Mouse (Mus musculus): ENCODE measurements at regions not wholly inside any gene's neighbourhood (a gene's known extent, or its start where the extent isn't known, plus 50 kb on each side); places are given as distances from the start of the nearest gene placed in this dataset.

DNA sequence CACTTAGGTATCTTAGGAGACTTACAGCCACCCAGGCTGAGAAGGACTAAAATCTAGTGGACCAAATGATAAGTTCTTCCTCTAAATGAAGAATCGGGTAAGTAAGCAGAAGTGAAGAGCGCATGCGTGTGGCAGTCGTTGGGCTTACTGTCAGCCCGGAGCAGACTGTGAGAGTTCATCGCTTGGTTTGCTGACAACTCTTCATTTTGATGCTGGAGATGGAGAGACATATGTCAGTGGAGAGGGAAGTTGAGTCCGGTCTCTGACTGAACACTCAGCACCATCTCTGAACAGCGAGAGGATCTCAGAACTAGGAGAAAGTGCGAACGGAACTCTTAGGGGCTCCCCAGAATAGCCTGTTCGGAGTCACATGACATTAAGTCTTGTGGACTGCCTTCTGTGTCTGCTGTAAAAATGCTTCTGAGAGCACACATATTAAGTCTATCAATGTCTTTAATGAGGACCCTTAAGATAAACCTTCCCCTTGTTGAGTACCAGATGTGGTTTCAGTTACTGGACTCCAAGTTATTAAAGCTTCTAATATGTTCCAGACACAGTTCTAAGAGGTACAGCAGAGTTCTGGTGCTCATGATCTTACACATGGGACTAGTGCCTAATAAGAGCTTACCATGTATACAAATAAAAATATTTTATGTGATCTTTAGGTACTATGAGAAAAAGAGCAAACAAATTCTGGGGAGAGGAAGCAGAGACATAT is 108.7 kb upstream of the Teddm2 start:
- no peak overlapping the region for H3K9ac ChIP-seq (ENCODE audit: low read depth, low read length)
- H3K9me3 ChIP-seq (ENCODE audit: control insufficient read depth, low read length) = no peaks in the 10 kb centered on the region
- ATAC-seq = no peak
- H3K27ac ChIP-seq (ENCODE audit: low read depth, low read length) = no peak overlapping the region
- H3K36me3 ChIP-seq (ENCODE audit: control insufficient read depth, insufficient read depth, low read length) = no peaks in the 10 kb centered on the region
- H3K4me3 ChIP-seq (ENCODE audit: low read length) = no peak overlapping the region
- no peaks in the 10 kb centered on the region for H3K27me3 ChIP-seq (replicated peaks; ENCODE audit: control insufficient read depth, insufficient read depth, low read length)
- H3K4me1 ChIP-seq (ENCODE audit: control insufficient read depth, insufficient read depth, low read depth, low read length) = no peaks in the 10 kb centered on the region
- WGBS = 93% methylated on average over 11 of the region's 11 CpGs
- H3K4me2 ChIP-seq (ENCODE audit: low read length) = no peak overlapping the region

GRCm38 (mm10) chr1:154010681-154011080 is 110.7 kb upstream of the Teddm2 start:
- H3K27me3 ChIP-seq (replicated peaks; ENCODE audit: control insufficient read depth, insufficient read depth, low read length) = no peaks in the 10 kb centered on the region
- no peaks in the 10 kb centered on the region for H3K36me3 ChIP-seq (ENCODE audit: control insufficient read depth, insufficient read depth, low read length)
- no peak overlapping the region for H3K27ac ChIP-seq (ENCODE audit: low read depth, low read length)
- 91% methylated on average over 4 of the region's 4 CpGs for WGBS
- no peak overlapping the region for H3K9ac ChIP-seq (ENCODE audit: low read depth, low read length)
- H3K4me2 ChIP-seq (ENCODE audit: low read length) = no peak overlapping the region
- H3K9me3 ChIP-seq (ENCODE audit: control insufficient read depth, low read length) = no peaks in the 10 kb centered on the region
- no peak for ATAC-seq
- no peaks in the 10 kb centered on the region for H3K4me1 ChIP-seq (ENCODE audit: control insufficient read depth, insufficient read depth, low read depth, low read length)
- no peak overlapping the region for H3K4me3 ChIP-seq (ENCODE audit: low read length)

- H3K4me2 ChIP-seq (ENCODE audit: low read length) = no peak overlapping the region
- H3K4me3 ChIP-seq (ENCODE audit: low read length) = no peak overlapping the region
- H3K27me3 ChIP-seq (replicated peaks; ENCODE audit: control insufficient read depth, insufficient read depth, low read length) = no peaks in the 10 kb centered on the region
- no peaks in the 10 kb centered on the region for H3K36me3 ChIP-seq (ENCODE audit: control insufficient read depth, insufficient read depth, low read length)
- H3K4me1 ChIP-seq (ENCODE audit: control insufficient read depth, insufficient read depth, low read depth, low read length) = no peaks in the 10 kb centered on the region
- ATAC-seq = no peak
- no peak overlapping the region for H3K9ac ChIP-seq (ENCODE audit: low read depth, low read length)
- H3K27ac ChIP-seq (ENCODE audit: low read depth, low read length) = no peak overlapping the region
- no peaks in the 10 kb centered on the region for H3K9me3 ChIP-seq (ENCODE audit: control insufficient read depth, low read length)
- WGBS = 77% methylated on average over 2 of the region's 2 CpGs
Measured at GRCm38 (mm10) chr1:154016516-154016915, 116.5 kb upstream of the Teddm2 start.

DNA sequence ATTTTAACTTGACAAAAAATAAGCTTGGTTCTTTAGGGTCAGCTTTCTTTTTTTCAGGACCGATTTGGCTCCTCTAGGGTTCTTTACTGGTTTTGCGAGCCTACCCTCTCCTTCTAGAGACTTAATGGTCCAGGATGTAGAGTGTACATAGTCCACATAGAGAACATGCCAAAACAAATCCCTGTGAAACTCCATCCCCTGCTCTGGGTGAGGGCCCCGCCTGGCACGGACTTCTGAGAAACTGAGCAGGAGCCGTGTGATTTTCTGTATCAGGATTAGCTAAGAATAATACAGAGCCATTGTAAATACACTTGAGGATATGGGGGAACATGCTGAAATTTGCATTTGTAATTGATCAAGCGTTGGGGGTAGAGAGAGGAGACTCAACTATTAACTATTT is 118.2 kb upstream of the Teddm2 start:
- Histone ChIP-seq H3K27ac (ENCODE audit: low read depth, low read length) (no peak overlapping the region), H3K27me3 (replicated peaks; ENCODE audit: control insufficient read depth, insufficient read depth, low read length) (no peaks in the 10 kb centered on the region), H3K4me3 (ENCODE audit: low read length) (no peak overlapping the region), H3K36me3 (ENCODE audit: control insufficient read depth, insufficient read depth, low read length) (no peaks in the 10 kb centered on the region), H3K4me1 (ENCODE audit: control insufficient read depth, insufficient read depth, low read depth, low read length) (no peaks in the 10 kb centered on the region), H3K9ac (ENCODE audit: low read depth, low read length) (no peak overlapping the region), H3K4me2 (ENCODE audit: low read length) (no peak overlapping the region), H3K9me3 (ENCODE audit: control insufficient read depth, low read length) (no peaks in the 10 kb centered on the region)
- ATAC-seq = no peak
- 83% methylated on average over 6 of the region's 6 CpGs for WGBS

- H3K9me3 ChIP-seq (ENCODE audit: control insufficient read depth, low read length) = no peaks in the 10 kb centered on the region
- no peaks in the 10 kb centered on the region for H3K4me1 ChIP-seq (ENCODE audit: control insufficient read depth, insufficient read depth, low read depth, low read length)
- no peak overlapping the region for H3K4me2 ChIP-seq (ENCODE audit: low read length)
- no peaks in the 10 kb centered on the region for H3K27me3 ChIP-seq (replicated peaks; ENCODE audit: control insufficient read depth, insufficient read depth, low read length)
- H3K27ac ChIP-seq (ENCODE audit: low read depth, low read length) = no peak overlapping the region
- no peak for ATAC-seq
- no peak overlapping the region for H3K9ac ChIP-seq (ENCODE audit: low read depth, low read length)
- H3K36me3 ChIP-seq (ENCODE audit: control insufficient read depth, insufficient read depth, low read length) = no peaks in the 10 kb centered on the region
- H3K4me3 ChIP-seq (ENCODE audit: low read length) = no peak overlapping the region
- WGBS = 88% methylated on average over 3 of the region's 3 CpGs
Measured at GRCm38 (mm10) chr1:154024301-154024700, 124.3 kb upstream of the Teddm2 start.

GRCm38 (mm10) chr1:154027303-154027702 is 127.3 kb upstream of the Teddm2 start:
- no peaks in the 10 kb centered on the region for H3K36me3 ChIP-seq (ENCODE audit: control insufficient read depth, insufficient read depth, low read length)
- 92% methylated on average over 4 of the region's 4 CpGs for WGBS
- no peak overlapping the region for H3K4me3 ChIP-seq (ENCODE audit: low read length)
- ATAC-seq = no peak
- no peak overlapping the region for H3K27ac ChIP-seq (ENCODE audit: low read depth, low read length)
- H3K4me2 ChIP-seq (ENCODE audit: low read length) = no peak overlapping the region
- no peak overlapping the region for H3K9ac ChIP-seq (ENCODE audit: low read depth, low read length)
- no peaks in the 10 kb centered on the region for H3K27me3 ChIP-seq (replicated peaks; ENCODE audit: control insufficient read depth, insufficient read depth, low read length)
- H3K9me3 ChIP-seq (ENCODE audit: control insufficient read depth, low read length) = no peaks in the 10 kb centered on the region
- H3K4me1 ChIP-seq (ENCODE audit: control insufficient read depth, insufficient read depth, low read depth, low read length) = no peaks in the 10 kb centered on the region

- Histone ChIP-seq H3K4me3 (ENCODE audit: low read length) (no peak overlapping the region), H3K9me3 (ENCODE audit: control insufficient read depth, low read length) (no peaks in the 10 kb centered on the region), H3K27ac (ENCODE audit: low read depth, low read length) (no peak overlapping the region), H3K36me3 (ENCODE audit: control insufficient read depth, insufficient read depth, low read length) (no peaks in the 10 kb centered on the region), H3K27me3 (replicated peaks; ENCODE audit: control insufficient read depth, insufficient read depth, low read length) (no peaks in the 10 kb centered on the region), H3K4me2 (ENCODE audit: low read length) (no peak overlapping the region), H3K4me1 (ENCODE audit: control insufficient read depth, insufficient read depth, low read depth, low read length) (no peaks in the 10 kb centered on the region), H3K9ac (ENCODE audit: low read depth, low read length) (no peak overlapping the region)
- ATAC-seq = no peak
- 75% methylated on average over 3 of the region's 3 CpGs for WGBS
Measured at GRCm38 (mm10) chr1:154029826-154030225, 129.8 kb upstream of the Teddm2 start.

- no peak overlapping the region for H3K4me3 ChIP-seq (ENCODE audit: low read length)
- 14% methylated on average over 14 of the region's 14 CpGs for WGBS
- peak; percentile 27; the same call in 1 of the 2 replicates for ATAC-seq
- no peaks in the 10 kb centered on the region for H3K9me3 ChIP-seq (ENCODE audit: control insufficient read depth, low read length)
- H3K9ac ChIP-seq (ENCODE audit: low read depth, low read length) = no peak overlapping the region
- no peaks in the 10 kb centered on the region for H3K27me3 ChIP-seq (replicated peaks; ENCODE audit: control insufficient read depth, insufficient read depth, low read length)
- H3K36me3 ChIP-seq (ENCODE audit: control insufficient read depth, insufficient read depth, low read length) = no peaks in the 10 kb centered on the region
- H3K4me1 ChIP-seq (ENCODE audit: control insufficient read depth, insufficient read depth, low read depth, low read length) = no peaks in the 10 kb centered on the region
- H3K27ac ChIP-seq (ENCODE audit: low read depth, low read length) = no peak overlapping the region
- peak overlapping the region; percentile 42 for H3K4me2 ChIP-seq (ENCODE audit: low read length)
Measured at GRCm38 (mm10) chr1:154032669-154033099, 132.7 kb upstream of the Teddm2 start.

DNA sequence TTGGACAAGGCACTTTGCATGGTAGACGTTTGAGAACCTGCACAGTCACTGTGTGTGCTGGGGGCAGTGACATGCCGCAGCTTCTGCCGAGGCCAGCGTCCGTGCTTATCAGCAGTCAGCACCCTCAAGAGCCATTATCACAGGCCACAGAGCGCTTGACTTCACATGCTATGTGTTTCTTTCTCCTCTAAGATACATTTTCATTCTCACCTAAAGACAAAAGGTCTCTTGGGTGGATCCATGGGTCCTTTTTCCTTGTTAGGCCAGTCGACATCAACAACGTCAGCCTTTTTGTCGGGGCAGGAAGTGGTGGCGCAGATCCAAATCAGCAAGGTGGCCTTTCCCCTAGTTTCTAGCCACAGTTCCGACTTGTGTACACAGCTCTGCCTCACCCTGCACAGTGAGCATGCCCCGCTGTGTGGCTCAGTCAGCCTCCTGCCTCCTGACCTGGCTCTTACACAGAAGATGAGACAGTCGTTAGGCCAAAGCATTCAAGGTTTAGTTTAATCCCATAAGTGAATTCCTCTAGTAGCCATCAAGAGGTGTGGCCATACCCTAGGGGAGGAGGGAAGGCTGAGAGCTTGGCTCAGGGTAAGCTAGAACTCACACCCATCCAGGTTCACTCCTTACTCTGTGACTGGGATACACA is 134.1 kb upstream of the Teddm2 start:
- Histone ChIP-seq H3K4me3 (ENCODE audit: low read length) (no peak overlapping the region), H3K27ac (ENCODE audit: low read depth, low read length) (peak overlapping the region; percentile 39; the same call in 1 of the 2 replicates), H3K36me3 (ENCODE audit: control insufficient read depth, insufficient read depth, low read length) (no peaks in the 10 kb centered on the region), H3K4me1 (ENCODE audit: control insufficient read depth, insufficient read depth, low read depth, low read length) (no peaks in the 10 kb centered on the region), H3K9me3 (ENCODE audit: control insufficient read depth, low read length) (no peaks in the 10 kb centered on the region), H3K27me3 (replicated peaks; ENCODE audit: control insufficient read depth, insufficient read depth, low read length) (no peaks in the 10 kb centered on the region), H3K4me2 (ENCODE audit: low read length) (no peak overlapping the region), H3K9ac (ENCODE audit: low read depth, low read length) (no peak overlapping the region)
- ATAC-seq = no peak
- 75% methylated on average over 13 of the region's 13 CpGs for WGBS
